Mouse (Mus musculus) C2C12 (cell line): Measurements from ENCODE around the gene Rab5c.

Source experiments
- CEBPB ChIP-seq: IDR thresholded peaks from one replicate; pipeline ENCODE4 v1.6.1; 2011; ENCODE audit warnings: low read depth, mild to moderate bottlenecking, control low read depth, moderate library complexity
- CTCF ChIP-seq: IDR thresholded peaks from one replicate; pipeline ENCODE4 v1.5.1; 2011; ENCODE audit not compliant: control insufficient read depth, insufficient read depth, insufficient read length
- MAX ChIP-seq: IDR thresholded peaks from one replicate; pipeline ENCODE4 v1.6.1; 2011; ENCODE audit warnings: mild to moderate bottlenecking, control low read depth
- MYOG ChIP-seq: IDR thresholded peaks from one replicate; pipeline ENCODE4 v1.6.1; 2011; ENCODE audit not compliant: control insufficient read depth, insufficient read length; ENCODE audit errors: extremely low read depth

DNA sequence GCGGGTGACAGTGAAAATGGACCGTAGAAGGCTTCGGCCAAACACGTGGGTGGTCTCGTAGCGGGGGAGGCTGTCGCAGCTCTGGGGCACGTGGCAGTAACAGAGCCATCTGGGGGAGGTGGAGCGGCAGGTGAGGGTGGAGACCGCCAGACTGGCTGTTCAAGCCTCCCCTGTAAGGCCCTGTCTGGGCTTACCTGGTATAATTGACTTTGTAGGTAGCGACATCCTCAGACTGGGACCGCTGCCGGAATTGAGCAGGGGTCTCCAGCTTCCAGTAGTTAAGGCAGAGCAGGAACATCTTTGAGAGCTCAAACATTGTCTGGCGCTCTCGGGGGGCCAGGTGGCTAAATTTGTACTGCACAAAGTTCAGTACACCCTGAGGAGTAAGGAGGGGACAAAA is 27.5 kb downstream of the Rab5c start:
- TF ChIP-seq MYOG, result no peak
- TF ChIP-seq CTCF, result no peak
- TF ChIP-seq CEBPB, result no peak
- no peak for TF ChIP-seq MAX
